18 mouse cellular contexts compared by ENCODE assay signal in genomic region chr9:54270889-54271288, GRCm38 (mm10). TPM values are rescaled to one million over a fixed set of nuclear protein-coding genes. Genes with fewer than 3 reads are reported as not detected.
DNase-seq lines count a peak whose midpoint lies in the region; ATAC-seq and TF ChIP-seq lines count a peak whose summit lies in the region.
"Had no signal": no experiment of that assay in that cellular context is flagged by ENCODE, and none has a peak within 500 bp of the region (broad histone marks: within the 10 kb centered on the region; RNA-seq: fewer than 3 reads in every experiment).

No protein-coding gene starts in this region.

- no peak for TF ChIP-seq POLR2A in MEL (IDR thresholded peaks at IDR 0.05; ENCODE audit: control insufficient read depth in 1 of 2, insufficient read depth in 1 of 2, low read depth in 1 of 2, low read length in 2 of 2, poor library complexity in 1 of 2)

- no peak overlapping the region for H3K4me2 ChIP-seq in forebrain, embryonic 12.5 days
- H3K4me2 ChIP-seq: heart, embryonic 15.5 days; limb, embryonic 15.5 days; lung, embryonic 15.5 days; midbrain, embryonic 13.5 days; neural tube, embryonic 12.5 days; stomach, embryonic 15.5 days had no signal

- no peaks in the 10 kb centered on the region for H3K36me3 ChIP-seq in MEL (ENCODE audit: control insufficient read depth in 1 of 2, insufficient read depth in 2 of 2, low read length in 2 of 2)
- no peaks in the 10 kb centered on the region for H3K36me3 ChIP-seq in embryonic facial prominence, embryonic 10.5 days (replicated peaks)
- no peaks in the 10 kb centered on the region for H3K36me3 ChIP-seq in forebrain, embryonic 12.5 days (replicated peaks)
- H3K36me3 ChIP-seq: heart, embryonic 15.5 days; limb, embryonic 15.5 days; lung, embryonic 15.5 days; midbrain, embryonic 13.5 days; neural tube, embryonic 12.5 days; stomach, embryonic 15.5 days had no signal

- no peak for TF ChIP-seq CTCF in MEL (IDR thresholded peaks at IDR 0.05 in 2 of 3, conservative IDR thresholded peaks at IDR 0.05 in 1 of 3; ENCODE audit: control insufficient read depth in 1 of 3, insufficient read depth in 1 of 3, low read depth in 2 of 3, low read length in 3 of 3, poor library complexity in 1 of 3, severe bottlenecking in 1 of 3)

- H3K9ac ChIP-seq in MEL (ENCODE audit: control insufficient read depth, low read depth, low read length, poor library complexity, severe bottlenecking): no peak overlapping the region
- H3K9ac ChIP-seq in forebrain, embryonic 12.5 days: no peak overlapping the region
- H3K9ac ChIP-seq: heart, embryonic 15.5 days; limb, embryonic 15.5 days; lung, embryonic 15.5 days; midbrain, embryonic 13.5 days; neural tube, embryonic 12.5 days; stomach, embryonic 15.5 days had no signal

- H3K4me1 ChIP-seq in MEL (ENCODE audit: control insufficient read depth in 1 of 2, insufficient read depth in 2 of 2, low read length in 2 of 2): no peaks in the 10 kb centered on the region
- H3K4me1 ChIP-seq in embryonic facial prominence, embryonic 10.5 days: no peaks in the 10 kb centered on the region
- H3K4me1 ChIP-seq in forebrain, embryonic 12.5 days: no peaks in the 10 kb centered on the region
- H3K4me1 ChIP-seq: heart, embryonic 15.5 days; limb, embryonic 15.5 days; lung, embryonic 15.5 days; midbrain, embryonic 13.5 days; neural tube, embryonic 12.5 days; stomach, embryonic 15.5 days had no signal

- no peak for ATAC-seq in forebrain, embryonic 12.5 days (ENCODE audit: low FRiP score)
- ATAC-seq: forebrain, embryonic 16.5 days; hindbrain, embryonic 16.5 days; midbrain, embryonic 13.5 days had no signal

- DNase-seq in kidney, postnatal 14 days: peak; percentile 1
- no peak for DNase-seq in kidney, adult 9 months
- DNase-seq in 3T3-L1 (ENCODE audit: low read depth, low spot score) (peak; percentile 17), MEL (ENCODE audit: low read depth, low spot score) (peak; percentile 23)
- peak; percentile 65 for DNase-seq in embryonic facial prominence, embryonic 10.5 days (ENCODE audit: low spot score)
- no peak for DNase-seq in layer of hippocampus, postnatal 25 days (ENCODE audit: extremely low spot score in 1 of 2, low spot score in 1 of 2)
- no peak for DNase-seq in heart, adult 11 months
- DNase-seq: cerebellum, postnatal 10 days; gastrocnemius, postnatal 36 days had no signal

- no peak overlapping the region for H3K27ac ChIP-seq in MEL (ENCODE audit: control insufficient read depth, low read depth, low read length)
- no peak overlapping the region for H3K27ac ChIP-seq in embryonic facial prominence, embryonic 10.5 days (replicated peaks)
- no peak overlapping the region for H3K27ac ChIP-seq in forebrain, embryonic 12.5 days
- H3K27ac ChIP-seq: heart, embryonic 15.5 days; limb, embryonic 15.5 days; lung, embryonic 15.5 days; midbrain, embryonic 13.5 days; neural tube, embryonic 12.5 days; stomach, embryonic 15.5 days had no signal

- no peaks in the 10 kb centered on the region for H3K9me3 ChIP-seq in MEL (replicated peaks; ENCODE audit: insufficient read depth, low read length)
- H3K9me3 ChIP-seq in embryonic facial prominence, embryonic 10.5 days: no peaks in the 10 kb centered on the region
- H3K9me3 ChIP-seq in forebrain, embryonic 12.5 days: no peaks in the 10 kb centered on the region
- H3K9me3 ChIP-seq: heart, embryonic 15.5 days; limb, embryonic 15.5 days; lung, embryonic 15.5 days; midbrain, embryonic 13.5 days; neural tube, embryonic 12.5 days; stomach, embryonic 15.5 days had no signal

- H3K27me3 ChIP-seq in MEL (ENCODE audit: control insufficient read depth in 1 of 2, insufficient read depth in 2 of 2, low read length in 2 of 2): peaks cover 0 to 2% of the 10 kb centered on the region in 2 experiments; a peak in 2 of 4 replicates
- H3K27me3 ChIP-seq in embryonic facial prominence, embryonic 10.5 days (replicated peaks; ENCODE audit: low read depth, poor library complexity, severe bottlenecking): no peaks in the 10 kb centered on the region
- no peaks in the 10 kb centered on the region for H3K27me3 ChIP-seq in forebrain, embryonic 12.5 days
- H3K27me3 ChIP-seq: heart, embryonic 15.5 days; limb, embryonic 15.5 days; lung, embryonic 15.5 days; midbrain, embryonic 13.5 days; neural tube, embryonic 12.5 days; stomach, embryonic 15.5 days had no signal

- no peak overlapping the region for H3K4me3 ChIP-seq in MEL (ENCODE audit: control insufficient read depth in 1 of 2, insufficient read depth in 1 of 2, low read depth in 2 of 2, low read length in 2 of 2)
- no peak overlapping the region for H3K4me3 ChIP-seq in embryonic facial prominence, embryonic 10.5 days
- H3K4me3 ChIP-seq in forebrain, embryonic 12.5 days (replicated peaks): no peak overlapping the region
- H3K4me3 ChIP-seq: heart, embryonic 15.5 days; limb, embryonic 15.5 days; lung, embryonic 15.5 days; midbrain, embryonic 13.5 days; neural tube, embryonic 12.5 days; stomach, embryonic 15.5 days had no signal

- TF ChIP-seq RAD21 in MEL (IDR thresholded peaks at IDR 0.05; ENCODE audit: low read depth, low read length): no peak

- H3K79me2 ChIP-seq in MEL (ENCODE audit: control insufficient read depth, insufficient read depth, low read length, poor library complexity): no peaks in the 10 kb centered on the region

- TF ChIP-seq EP300 in MEL (IDR thresholded peaks at IDR 0.05; ENCODE audit: low read depth in 1 of 2, low read length in 2 of 2): no peak

- WGBS in embryonic facial prominence, embryonic 10.5 days: 46% methylated on average over 5 of the region's 5 CpGs
- 46% methylated on average over 5 of the region's 5 CpGs for WGBS in forebrain, embryonic 12.5 days

TF ChIP-seq in MEL, 35 proteins besides CTCF, POLR2A, EP300 and RAD21:
- TF ChIP-seq MEF2A (IDR thresholded peaks at IDR 0.05; ENCODE audit: extremely low read depth, insufficient replicate concordance, low read depth, low read length, poor library complexity, severe bottlenecking) (no peak), TCF12 (IDR thresholded peaks at IDR 0.05; ENCODE audit: low read depth, low read length) (no peak), ETS1 (IDR thresholded peaks at IDR 0.05; ENCODE audit: low read depth, low read length) (no peak), BHLHE40 (IDR thresholded peaks at IDR 0.05; ENCODE audit: borderline replicate concordance, low read depth, low read length) (no peak), MAX (IDR thresholded peaks at IDR 0.05; ENCODE audit: low read length) (no peak), HCFC1 (IDR thresholded peaks at IDR 0.05; ENCODE audit: low read depth, low read length) (no peak), POLR2AphosphoS2 (IDR thresholded peaks at IDR 0.05; ENCODE audit: low read length) (no peak), GATA1 (IDR thresholded peaks at IDR 0.05; ENCODE audit: low read depth, low read length) (no peak), TAL1 (IDR thresholded peaks at IDR 0.05; ENCODE audit: low read length) (no peak), NRF1 (IDR thresholded peaks at IDR 0.05; ENCODE audit: insufficient read depth, low read depth, low read length, poor library complexity, severe bottlenecking) (no peak), MXI1 (IDR thresholded peaks at IDR 0.05; ENCODE audit: low read depth, low read length) (no peak), SIN3A (IDR thresholded peaks at IDR 0.05; ENCODE audit: low read length) (no peak), KAT2A (conservative IDR thresholded peaks at IDR 0.05; ENCODE audit: low read depth, low read length) (no peak), CHD1 (IDR thresholded peaks at IDR 0.05; ENCODE audit: low read depth, low read length) (no peak), NELFE (IDR thresholded peaks at IDR 0.05; ENCODE audit: low read depth, low read length) (no peak), MYB (IDR thresholded peaks at IDR 0.05; ENCODE audit: low read depth, low read length) (no peak)

RNA-seq across cellular contexts. Expression of gene Cyp19a1, which starts 3.0 kb away (rescaled TPM):
- total RNA-seq in MEL (2012; rRNA removed): not detected in 2 replicates
- not detected for polyA plus RNA-seq in MEL (2012; ENCODE audit: insufficient read depth in 1 of 2, insufficient read length in 2 of 2, low read depth in 1 of 2, low replicate concordance in 2 of 2, missing spikeins in 1 of 2)
- polyA plus RNA-seq in embryonic facial prominence, embryonic 10.5 days (2016; fragmentation: Nextera tagmentation; extraction: Ambion mirVana): not detected in 2 replicates
- polyA plus RNA-seq in forebrain, embryonic 12.5 days (2016; fragmentation: Nextera tagmentation; extraction: Ambion mirVana): not detected in 2 replicates
- under 1 TPM in 1 of 2 experiments, not detected in 1; 0.19 TPM for total RNA-seq in layer of hippocampus, postnatal 25 days (2021)
- total RNA-seq: gastrocnemius, postnatal 36 days had no signal
- polyA plus RNA-seq: heart, embryonic 15.5 days; hindbrain, embryonic 16.5 days; limb, embryonic 15.5 days; lung, embryonic 15.5 days; stomach, embryonic 15.5 days had no signal

RNA-seq across cellular contexts. Expression of gene Gldn, which starts 15.4 kb away (rescaled TPM):
- total RNA-seq in MEL (2012; rRNA removed): not detected in 2 replicates
- not detected for polyA plus RNA-seq in MEL (2012; ENCODE audit: insufficient read depth in 1 of 2, insufficient read length in 2 of 2, low read depth in 1 of 2, low replicate concordance in 2 of 2, missing spikeins in 1 of 2)
- 0.28 and 0.34 TPM in 2 replicates for polyA plus RNA-seq in embryonic facial prominence, embryonic 10.5 days (2016; fragmentation: Nextera tagmentation; extraction: Ambion mirVana)
- 0.09 and 0.13 TPM in 2 replicates for polyA plus RNA-seq in forebrain, embryonic 12.5 days (2016; fragmentation: Nextera tagmentation; extraction: Ambion mirVana)
- 1 to 10 TPM in 1 of 2 experiments, under 1 TPM in 1; 0.81 to 1.4 TPM for total RNA-seq in layer of hippocampus, postnatal 25 days (2021)
- polyA plus RNA-seq: heart, embryonic 15.5 days; lung, embryonic 15.5 days; stomach, embryonic 15.5 days had no signal

Comparison
In these comparisons a context has a peak if more than half of its experiments do, and no peak if none do; other contexts are left out.
1. DNase-seq: peak in kidney, postnatal 14 days (single experiment), 3T3-L1 (single experiment), MEL (single experiment) and embryonic facial prominence, embryonic 10.5 days (single experiment); none in kidney, adult 9 months (single experiment), layer of hippocampus, postnatal 25 days (0 of 2) and heart, adult 11 months (single experiment).